Mouse (Mus musculus): ENCODE measurements around the gene Pik3c2g. TPM values are rescaled to one million over a fixed set of nuclear protein-coding genes. Genes with fewer than 3 reads are reported as not detected.
"Not testable (repeated sequence)": the region's sequence is repeated elsewhere in the genome, so short reads cannot be mapped to it uniquely, and the experiment has no call there.

Pik3c2g gene
- polyA plus RNA-seq, 1 experiment from 2014 or later, result not detected

DNA sequence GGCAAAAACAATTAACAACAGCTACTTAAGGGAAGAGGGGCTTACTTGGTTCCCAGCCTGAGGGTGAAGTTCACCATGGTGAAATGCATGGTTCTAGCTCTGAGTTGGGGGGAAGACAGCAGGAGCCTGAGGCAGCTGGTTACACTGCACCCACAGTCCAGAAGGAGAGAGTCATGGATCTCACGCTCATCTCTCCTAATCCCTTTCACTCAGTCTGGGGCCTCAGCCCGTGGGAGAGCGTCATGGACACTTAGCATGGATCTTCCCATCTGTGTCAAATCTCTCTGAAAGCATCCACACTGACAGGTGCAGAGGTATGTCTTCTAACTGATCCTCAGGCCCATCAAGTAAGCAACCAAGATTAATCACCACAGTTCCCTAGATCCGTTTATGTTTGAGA, 320.1 kb downstream of the Pik3c2g start:
- Histone ChIP-seq H3K4me3 (replicated peaks) (no peak overlapping the region), H3K27ac (no peak overlapping the region), H3K9me3 (no peaks in the 10 kb centered on the region), H3K9ac (no peak overlapping the region), H3K27me3 (no peaks in the 10 kb centered on the region), H3K4me1 (no peaks in the 10 kb centered on the region), H3K4me2 (no peak overlapping the region), H3K36me3 (replicated peaks) (no peaks in the 10 kb centered on the region)
- no peak for ATAC-seq (ENCODE audit: low FRiP score)
- whole genome bisulfite sequencing, result 75% methylated on average over 4 of the region's 4 CpGs

DNA sequence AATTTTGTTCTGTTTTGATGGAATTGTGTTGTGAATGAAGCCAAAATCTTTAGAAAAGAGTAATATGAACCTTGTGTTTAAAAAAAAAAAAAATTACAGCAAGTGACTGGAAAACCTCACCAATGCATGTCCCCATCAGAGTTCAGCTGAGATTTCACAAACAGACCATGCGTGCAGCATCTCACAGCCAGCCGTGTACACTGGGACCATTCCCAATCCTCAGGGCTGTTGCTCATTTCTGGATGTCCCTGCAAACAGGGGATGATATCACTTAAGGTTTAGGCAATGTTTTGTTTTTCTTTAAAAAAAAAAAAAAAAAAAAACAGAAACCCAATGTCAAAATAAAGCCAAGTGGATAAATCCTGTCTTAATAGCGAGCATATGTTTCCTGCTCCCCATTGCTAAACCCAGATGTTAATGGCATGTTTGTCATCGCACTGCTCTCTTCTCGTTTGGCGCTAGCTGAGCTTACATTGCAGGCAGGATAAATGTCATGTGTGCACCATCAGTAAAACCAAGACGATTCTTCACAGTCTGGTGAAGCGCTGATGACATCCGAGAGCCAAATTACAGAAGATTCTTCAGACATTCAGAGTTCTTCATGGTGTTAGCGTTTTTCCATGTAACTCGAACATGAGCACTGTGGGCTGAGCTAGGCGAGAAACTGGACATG, 322.1 kb downstream of the Pik3c2g start:
- ATAC-seq (ENCODE audit: low FRiP score), result no peak
- Histone ChIP-seq H3K27ac (no peak overlapping the region), H3K4me2 (no peak overlapping the region), H3K27me3 (no peaks in the 10 kb centered on the region), H3K9me3 (no peaks in the 10 kb centered on the region), H3K36me3 (replicated peaks) (no peaks in the 10 kb centered on the region), H3K4me3 (replicated peaks) (no peak overlapping the region), H3K4me1 (no peaks in the 10 kb centered on the region), H3K9ac (no peak overlapping the region)
- WGBS, result 69% methylated on average over 12 of the region's 12 CpGs

DNA sequence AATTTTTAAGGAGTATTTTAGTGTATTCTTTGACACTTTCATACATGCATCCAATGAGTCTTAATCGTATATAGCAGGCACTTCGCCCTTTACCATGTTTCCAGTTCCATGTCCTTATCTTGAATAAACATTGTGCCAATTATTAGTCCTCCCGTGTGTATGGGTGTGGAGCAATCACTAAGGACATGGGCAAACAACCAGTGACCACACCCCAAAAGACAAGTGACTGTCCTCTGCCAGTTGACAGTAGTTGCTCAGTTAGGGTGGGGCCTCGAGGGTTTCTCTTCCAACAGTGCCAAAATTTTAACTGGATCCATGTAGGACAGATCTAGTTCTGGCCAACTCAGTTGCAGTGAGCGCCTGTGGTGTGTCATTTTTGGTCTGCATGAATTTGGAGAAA, 341.7 kb downstream of the Pik3c2g start:
- 83% methylated on average over 5 of the region's 5 CpGs for WGBS
- Histone ChIP-seq H3K9me3 (no peaks in the 10 kb centered on the region), H3K4me3 (replicated peaks) (no peak overlapping the region), H3K27ac (no peak overlapping the region), H3K9ac (no peak overlapping the region), H3K36me3 (replicated peaks) (no peaks in the 10 kb centered on the region), H3K4me2 (no peak overlapping the region), H3K27me3 (no peaks in the 10 kb centered on the region), H3K4me1 (no peaks in the 10 kb centered on the region)
- no peak for ATAC-seq (ENCODE audit: low FRiP score)

DNA sequence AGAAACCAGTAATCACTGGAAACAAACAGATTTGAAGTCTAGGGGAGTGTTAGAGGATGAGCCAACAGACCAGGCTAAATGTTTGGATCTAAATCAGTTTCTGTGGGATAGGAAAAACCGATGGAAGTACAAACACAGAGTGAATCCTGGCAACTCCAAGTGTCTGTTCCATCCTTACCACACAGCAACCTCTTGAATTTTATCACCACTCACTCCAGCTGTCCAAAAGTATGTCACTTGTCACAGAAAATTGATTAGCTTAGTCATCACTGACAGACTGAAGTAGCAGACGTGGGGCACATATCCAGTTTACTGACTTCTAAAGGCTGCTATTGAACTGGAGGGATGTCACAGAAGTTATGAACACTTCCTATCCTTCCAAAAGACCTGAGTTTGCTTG, 347.8 kb downstream of the Pik3c2g start:
- Histone ChIP-seq H3K4me1 (no peaks in the 10 kb centered on the region), H3K27me3 (no peaks in the 10 kb centered on the region), H3K4me3 (replicated peaks) (no peak overlapping the region), H3K9me3 (no peaks in the 10 kb centered on the region), H3K36me3 (replicated peaks) (no peaks in the 10 kb centered on the region), H3K4me2 (no peak overlapping the region), H3K9ac (no peak overlapping the region), H3K27ac (no peak overlapping the region)
- 76% methylated on average over 2 of the region's 2 CpGs for WGBS
- no peak for ATAC-seq (ENCODE audit: low FRiP score)

DNA sequence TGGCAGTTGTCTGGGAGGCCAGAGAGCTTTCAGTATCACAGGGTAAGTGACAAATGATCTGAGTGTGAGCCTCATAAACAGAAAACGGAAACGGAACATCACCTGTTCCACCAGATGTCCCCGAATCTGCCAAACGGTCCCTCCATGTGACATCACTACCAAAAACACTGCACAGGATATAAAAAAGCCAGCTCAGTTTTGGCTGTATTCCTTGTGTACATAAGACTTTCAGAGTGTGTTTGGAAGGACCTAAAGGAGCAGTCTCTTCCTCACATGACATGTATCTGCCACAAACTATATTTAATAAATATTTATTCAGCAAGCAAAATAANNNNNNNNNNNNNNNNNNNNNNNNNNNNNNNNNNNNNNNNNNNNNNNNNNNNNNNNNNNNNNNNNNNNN, 350.6 kb downstream of the Pik3c2g start:
- not testable (repeated sequence) for H3K4me3 ChIP-seq (replicated peaks); H3K9ac ChIP-seq; H3K4me1 ChIP-seq; H3K4me2 ChIP-seq; ATAC-seq (ENCODE audit: low FRiP score); H3K36me3 ChIP-seq (replicated peaks); H3K27me3 ChIP-seq; H3K9me3 ChIP-seq; H3K27ac ChIP-seq
- 93% methylated on average over 4 of the region's 4 CpGs for WGBS

DNA sequence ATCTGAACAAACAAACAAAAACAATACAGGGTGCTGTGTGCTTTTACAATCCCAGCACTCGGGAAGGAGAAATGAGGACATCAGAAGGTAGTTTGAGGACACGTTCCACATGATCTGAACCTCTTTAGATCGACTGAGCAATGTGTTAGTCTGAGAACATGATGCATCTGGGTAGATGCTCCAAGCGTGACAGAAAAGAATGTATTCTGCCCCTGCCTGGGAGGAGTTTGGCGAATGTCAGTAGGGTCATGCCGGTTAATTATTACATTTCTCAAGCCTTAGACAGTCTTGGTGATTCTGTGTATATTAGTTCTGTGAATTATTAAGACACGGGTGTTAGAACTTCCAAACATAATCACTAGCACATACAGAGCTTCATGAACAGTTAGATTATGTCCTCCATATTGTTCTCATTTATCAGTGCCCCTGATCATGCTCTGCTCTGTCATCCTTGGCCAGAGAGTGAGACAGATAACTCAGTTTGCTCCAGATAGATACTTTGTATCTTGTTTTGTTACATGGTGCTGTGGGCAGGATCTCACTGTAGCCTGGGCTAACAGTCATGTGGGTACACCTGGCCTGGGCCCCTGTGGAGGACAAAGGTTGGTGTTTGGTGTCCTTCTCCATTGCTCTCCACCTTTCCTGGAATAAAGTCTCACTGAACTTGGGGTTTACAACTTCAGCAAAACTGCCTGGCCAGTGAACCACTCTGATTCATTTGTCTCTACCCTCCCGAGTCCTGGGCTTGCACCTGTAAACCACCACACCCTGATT, 360.3 kb downstream of the Pik3c2g start:
- Histone ChIP-seq H3K27me3 (no peaks in the 10 kb centered on the region), H3K9me3 (no peaks in the 10 kb centered on the region), H3K27ac (no peak overlapping the region), H3K9ac (no peak overlapping the region), H3K36me3 (replicated peaks) (no peaks in the 10 kb centered on the region), H3K4me2 (no peak overlapping the region), H3K4me3 (replicated peaks) (no peak overlapping the region), H3K4me1 (no peaks in the 10 kb centered on the region)
- ATAC-seq (ENCODE audit: low FRiP score), result no peak
- 91% methylated on average over 8 of the region's 8 CpGs for WGBS

DNA sequence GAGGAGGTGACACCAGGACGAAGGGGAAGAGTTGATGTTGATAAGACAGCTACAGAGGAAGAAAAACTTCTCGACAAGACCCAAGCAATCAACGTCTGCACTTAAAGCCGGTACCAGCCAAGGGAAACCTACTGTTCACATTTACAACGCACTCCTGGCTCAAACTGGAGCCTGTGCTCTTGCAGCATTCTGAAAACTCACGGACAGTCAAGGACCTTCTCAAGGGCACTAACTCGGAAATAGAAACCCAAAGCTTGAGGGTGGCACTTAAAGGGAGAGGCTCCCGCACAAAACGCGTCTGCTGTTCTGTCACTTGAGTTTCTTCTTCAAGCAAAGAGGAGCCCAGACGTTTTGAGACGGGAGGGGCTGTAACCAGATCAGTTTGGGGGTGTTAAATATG, 366.6 kb downstream of the Pik3c2g start:
- WGBS, result 89% methylated on average over 12 of the region's 12 CpGs
- no peaks in the 10 kb centered on the region for H3K9me3 ChIP-seq
- H3K4me2 ChIP-seq, result no peak overlapping the region
- no peaks in the 10 kb centered on the region for H3K4me1 ChIP-seq
- H3K9ac ChIP-seq, result no peak overlapping the region
- H3K27ac ChIP-seq, result no peak overlapping the region
- no peak for ATAC-seq (ENCODE audit: low FRiP score)
- H3K27me3 ChIP-seq, result no peaks in the 10 kb centered on the region
- H3K4me3 ChIP-seq (replicated peaks), result no peak overlapping the region
- no peaks in the 10 kb centered on the region for H3K36me3 ChIP-seq (replicated peaks)

DNA sequence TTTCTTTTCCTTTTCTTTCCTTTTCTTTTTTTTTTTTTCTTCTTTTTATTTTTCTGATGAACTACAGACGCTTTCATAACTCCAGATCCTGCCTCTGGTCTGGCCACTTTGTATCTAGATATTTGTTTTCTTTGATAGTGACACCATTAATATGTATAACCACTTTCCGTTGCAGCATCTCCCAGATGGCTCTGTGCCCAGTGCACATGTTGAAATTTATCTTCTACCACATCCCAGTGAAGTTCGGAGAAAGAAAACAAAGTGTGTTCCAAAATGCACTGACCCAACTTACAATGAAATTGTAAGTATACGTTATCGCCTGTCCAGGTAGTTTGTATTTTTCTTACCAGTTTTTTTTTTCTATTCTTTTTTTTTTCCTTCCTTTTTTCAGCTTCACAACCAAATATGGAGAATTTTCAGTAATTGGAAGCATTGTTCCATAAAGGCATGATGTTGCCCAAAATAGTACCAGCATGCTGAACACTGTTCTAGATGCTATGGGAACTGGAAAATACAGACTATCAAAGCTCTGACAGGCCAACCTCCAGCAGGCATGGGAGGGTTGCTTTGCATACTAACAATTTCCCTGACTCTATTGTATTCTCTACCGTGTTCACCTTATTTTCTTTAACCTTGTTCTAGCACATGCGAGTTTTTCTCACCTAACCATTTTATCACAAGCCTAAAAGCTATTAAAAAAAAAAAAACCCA, 370.7 kb downstream of the Pik3c2g start:
- Histone ChIP-seq H3K4me3 (replicated peaks) (no peak overlapping the region), H3K9ac (no peak overlapping the region), H3K9me3 (no peaks in the 10 kb centered on the region), H3K27me3 (no peaks in the 10 kb centered on the region), H3K4me2 (no peak overlapping the region), H3K4me1 (no peaks in the 10 kb centered on the region), H3K36me3 (replicated peaks) (no peaks in the 10 kb centered on the region), H3K27ac (no peak overlapping the region)
- no peak for ATAC-seq (ENCODE audit: low FRiP score)
- WGBS, result 78% methylated on average over 7 of the region's 7 CpGs

DNA sequence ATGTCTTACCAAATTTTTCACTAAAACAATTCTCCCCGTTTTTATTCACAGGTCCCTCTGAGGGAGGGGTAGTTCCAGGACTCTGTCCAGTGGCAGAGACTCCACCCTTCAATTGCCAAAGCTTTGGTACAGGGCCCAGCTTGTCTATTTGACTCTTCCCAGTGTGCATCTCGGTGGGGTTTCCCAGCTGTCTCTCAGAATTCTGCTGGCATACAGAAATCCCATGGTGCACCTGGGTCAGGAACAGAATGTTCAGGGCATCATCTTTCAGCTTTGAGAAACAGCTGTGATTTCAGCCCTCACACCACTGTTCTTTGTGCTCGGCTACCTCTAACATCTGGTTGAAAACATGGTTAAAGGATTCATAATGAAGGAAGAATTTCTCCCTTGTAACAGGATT, 376.8 kb downstream of the Pik3c2g start:
- no peak overlapping the region for H3K4me2 ChIP-seq
- H3K27me3 ChIP-seq, result no peaks in the 10 kb centered on the region
- no peaks in the 10 kb centered on the region for H3K36me3 ChIP-seq (replicated peaks)
- peaks cover 10% of the 10 kb centered on the region for H3K4me1 ChIP-seq
- WGBS, result 72% methylated on average over 3 of the region's 3 CpGs
- no peak overlapping the region for H3K9ac ChIP-seq
- no peak for ATAC-seq (ENCODE audit: low FRiP score)
- H3K27ac ChIP-seq, result no peak overlapping the region
- H3K4me3 ChIP-seq (replicated peaks), result no peak overlapping the region
- no peaks in the 10 kb centered on the region for H3K9me3 ChIP-seq

DNA sequence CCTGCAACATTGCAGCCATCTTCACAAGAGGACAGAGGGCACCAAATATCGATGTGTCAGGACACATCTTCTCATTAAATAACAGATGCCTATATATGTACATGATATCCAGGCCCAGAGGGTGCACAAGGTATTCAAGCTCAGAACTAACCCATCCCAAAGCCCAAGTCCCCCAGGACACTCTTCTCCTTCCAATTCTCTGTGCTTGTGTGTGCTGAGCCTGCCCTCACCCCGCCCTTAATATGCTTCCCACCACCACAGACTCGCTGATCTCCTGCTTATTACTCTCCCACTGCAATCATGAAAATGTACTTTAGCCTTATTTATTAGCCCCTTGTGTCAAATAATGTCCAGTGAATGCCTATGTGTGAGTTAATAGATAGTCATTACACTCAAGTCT, 377.9 kb downstream of the Pik3c2g start:
- Histone ChIP-seq H3K9ac (no peak overlapping the region), H3K4me2 (no peak overlapping the region), H3K36me3 (replicated peaks) (no peaks in the 10 kb centered on the region), H3K9me3 (no peaks in the 10 kb centered on the region), H3K27me3 (no peaks in the 10 kb centered on the region), H3K4me1 (peaks cover 10% of the 10 kb centered on the region), H3K4me3 (replicated peaks) (no peak overlapping the region), H3K27ac (no peak overlapping the region)
- no peak for ATAC-seq (ENCODE audit: low FRiP score)
- WGBS, result 86% methylated on average over 3 of the region's 3 CpGs

DNA sequence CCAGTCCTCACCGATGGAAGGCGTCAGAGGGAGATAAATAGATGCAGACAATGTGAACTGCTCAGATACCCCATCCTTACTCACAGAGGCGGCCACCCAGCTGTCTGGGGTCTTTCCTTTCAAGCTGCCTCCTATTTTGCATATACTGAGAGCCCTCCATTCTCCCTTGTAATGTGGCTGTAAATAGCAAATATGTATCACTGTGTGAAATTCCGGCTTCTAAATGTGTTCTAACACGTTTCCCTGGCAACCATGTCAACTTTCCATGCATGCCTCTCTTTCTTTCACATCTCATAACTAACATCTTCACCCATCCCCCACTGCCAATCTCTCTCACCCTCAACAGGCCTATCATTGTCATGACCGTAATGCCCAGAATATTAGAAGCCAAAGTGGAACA, 379.7 kb downstream of the Pik3c2g start:
- H3K27ac ChIP-seq, result peak overlapping the region; percentile 42; the same call in 1 of the 2 replicates
- H3K4me2 ChIP-seq, result no peak overlapping the region
- H3K4me1 ChIP-seq, result peaks cover 10% of the 10 kb centered on the region
- no peaks in the 10 kb centered on the region for H3K27me3 ChIP-seq
- no peaks in the 10 kb centered on the region for H3K36me3 ChIP-seq (replicated peaks)
- no peaks in the 10 kb centered on the region for H3K9me3 ChIP-seq
- WGBS, result 45% methylated on average over 6 of the region's 6 CpGs
- H3K9ac ChIP-seq, result no peak overlapping the region
- peak; percentile 72 for ATAC-seq (ENCODE audit: low FRiP score)
- no peak overlapping the region for H3K4me3 ChIP-seq (replicated peaks)

DNA sequence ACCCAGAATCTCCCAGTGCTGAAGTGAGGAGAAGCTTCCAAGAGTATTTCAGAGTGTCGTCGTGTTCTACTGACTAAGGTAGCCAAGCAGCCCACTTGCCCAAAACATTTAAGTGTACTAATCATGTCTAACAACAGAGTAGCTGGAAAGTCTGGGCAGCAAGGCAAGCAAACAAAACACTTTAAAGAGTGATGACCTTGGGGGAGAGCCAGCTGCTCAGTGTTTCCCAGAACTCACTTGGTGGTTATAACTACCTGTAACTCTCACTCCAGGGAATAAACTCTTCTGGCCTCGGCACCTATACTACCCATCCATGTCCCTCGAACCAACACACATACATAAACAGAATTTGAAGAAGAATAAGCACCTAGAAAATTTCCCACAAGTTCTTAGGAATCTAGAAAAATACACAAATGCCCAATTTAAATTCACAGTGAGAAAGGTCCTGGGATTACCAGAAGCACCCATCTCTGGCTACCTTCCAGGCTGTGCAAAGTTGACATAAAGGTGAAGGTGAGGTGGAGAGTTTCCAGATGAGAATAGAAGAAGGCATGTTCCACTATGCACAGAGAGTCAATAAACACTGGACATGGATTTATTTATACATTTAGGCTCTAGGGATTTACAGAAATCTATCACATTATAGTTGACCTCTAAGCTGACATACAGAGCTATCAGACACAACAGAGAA, 384.7 kb downstream of the Pik3c2g start:
- Histone ChIP-seq H3K9me3 (no peaks in the 10 kb centered on the region), H3K9ac (no peak overlapping the region), H3K4me3 (replicated peaks) (no peak overlapping the region), H3K27ac (no peak overlapping the region), H3K27me3 (no peaks in the 10 kb centered on the region), H3K36me3 (replicated peaks) (no peaks in the 10 kb centered on the region), H3K4me1 (0 out of 2 replicates have a peak, but pooled peaks cover 2% of the 10 kb centered on the region), H3K4me2 (no peak overlapping the region)
- ATAC-seq (ENCODE audit: low FRiP score), result no peak
- 89% methylated on average over 4 of the region's 4 CpGs for WGBS
